Mouse (Mus musculus): Measurements from ENCODE around the gene Kalrn. TPM values are rescaled to one million over a fixed set of nuclear protein-coding genes. Genes with fewer than 3 reads are reported as not detected.

Kalrn gene
- polyA plus RNA-seq, 1 experiment from 2014 or later, result 25.5 TPM

DNA sequence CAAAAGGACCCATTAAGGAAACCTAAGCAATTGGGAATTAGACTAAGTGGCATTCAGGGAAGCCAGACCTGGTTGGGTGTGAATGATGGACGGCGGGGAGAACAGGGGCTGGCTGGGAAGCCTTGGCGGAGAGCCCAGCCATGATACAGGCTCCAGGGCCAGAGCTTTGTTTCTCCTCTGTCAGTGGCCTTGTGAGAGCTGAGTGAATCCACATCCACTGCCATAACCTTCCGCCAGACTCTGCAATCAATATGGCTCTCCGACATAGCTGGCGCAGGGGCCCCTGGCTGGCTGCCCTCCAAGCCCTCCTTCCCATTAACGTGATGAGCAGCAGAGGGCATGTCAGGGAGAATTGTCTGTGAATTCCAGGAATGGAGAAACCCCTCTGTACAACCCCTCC lies 117.0 kb downstream of the Kalrn start:
- Histone ChIP-seq H3K4me2 (replicated peaks) (no peak overlapping the region), H3K4me1 (peaks cover 15% of the 10 kb centered on the region), H3K36me3 (no peaks in the 10 kb centered on the region), H3K9ac (no peak overlapping the region), H3K4me3 (no peak overlapping the region), H3K27ac (no peak overlapping the region), H3K9me3 (no peaks in the 10 kb centered on the region), H3K27me3 (replicated peaks) (no peaks in the 10 kb centered on the region)
- 45% methylated on average over 7 of the region's 7 CpGs for WGBS
- peak; percentile 81 for ATAC-seq (ENCODE audit: low FRiP score, low read depth)

DNA sequence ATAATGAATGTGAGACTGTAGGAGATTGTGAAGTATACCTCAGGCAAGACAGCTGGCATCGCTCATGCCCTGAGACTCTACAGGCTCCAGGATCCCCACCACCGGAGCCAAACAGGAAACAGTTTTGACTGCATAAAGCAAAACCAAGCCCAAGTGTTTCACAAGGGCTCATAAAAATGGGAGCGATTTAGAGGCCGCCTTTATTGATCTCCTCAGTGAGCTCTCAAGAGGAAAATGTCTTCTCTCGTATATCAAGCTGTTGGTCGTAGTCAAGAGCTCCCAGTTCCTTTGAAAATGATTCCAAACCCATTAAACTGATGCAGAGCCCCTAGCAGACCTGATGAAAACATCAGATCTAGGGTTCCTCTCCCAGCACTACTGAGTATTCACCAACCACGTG lies 127.7 kb downstream of the Kalrn start:
- no peak overlapping the region for H3K4me3 ChIP-seq
- H3K4me2 ChIP-seq (replicated peaks), result no peak overlapping the region
- WGBS, result 68% methylated on average over 7 of the region's 7 CpGs
- no peak overlapping the region for H3K9ac ChIP-seq
- no peaks in the 10 kb centered on the region for H3K9me3 ChIP-seq
- no peaks in the 10 kb centered on the region for H3K36me3 ChIP-seq
- H3K27ac ChIP-seq, result no peak overlapping the region
- H3K27me3 ChIP-seq (replicated peaks), result no peaks in the 10 kb centered on the region
- ATAC-seq (ENCODE audit: low FRiP score, low read depth), result no peak
- peaks cover 15% of the 10 kb centered on the region for H3K4me1 ChIP-seq

DNA sequence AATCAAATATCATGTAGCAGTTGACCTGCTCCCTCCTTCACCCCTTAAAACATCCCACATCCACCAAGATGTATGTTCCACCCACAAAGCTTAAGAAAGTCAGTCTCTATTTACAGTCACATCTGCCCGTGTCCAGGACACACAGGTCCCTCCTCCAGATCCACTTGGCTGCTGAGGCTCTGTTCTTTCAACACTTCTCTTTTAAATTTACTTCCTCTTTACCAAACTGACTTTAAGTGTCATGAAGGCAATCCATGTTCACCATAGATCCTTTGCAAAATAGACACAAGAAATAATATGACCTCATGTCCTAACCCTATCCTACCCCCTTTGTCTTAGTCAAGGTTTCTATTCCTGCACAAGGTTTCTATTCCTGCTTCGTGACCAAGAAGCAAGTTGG lies 131.6 kb downstream of the Kalrn start:
- 85% methylated on average over 2 of the region's 2 CpGs for WGBS
- Histone ChIP-seq H3K9me3 (no peaks in the 10 kb centered on the region), H3K27ac (no peak overlapping the region), H3K36me3 (no peaks in the 10 kb centered on the region), H3K4me3 (no peak overlapping the region), H3K4me1 (peaks cover 24% of the 10 kb centered on the region), H3K9ac (no peak overlapping the region), H3K27me3 (replicated peaks) (no peaks in the 10 kb centered on the region), H3K4me2 (replicated peaks) (no peak overlapping the region)
- ATAC-seq (ENCODE audit: low FRiP score, low read depth), result no peak

DNA sequence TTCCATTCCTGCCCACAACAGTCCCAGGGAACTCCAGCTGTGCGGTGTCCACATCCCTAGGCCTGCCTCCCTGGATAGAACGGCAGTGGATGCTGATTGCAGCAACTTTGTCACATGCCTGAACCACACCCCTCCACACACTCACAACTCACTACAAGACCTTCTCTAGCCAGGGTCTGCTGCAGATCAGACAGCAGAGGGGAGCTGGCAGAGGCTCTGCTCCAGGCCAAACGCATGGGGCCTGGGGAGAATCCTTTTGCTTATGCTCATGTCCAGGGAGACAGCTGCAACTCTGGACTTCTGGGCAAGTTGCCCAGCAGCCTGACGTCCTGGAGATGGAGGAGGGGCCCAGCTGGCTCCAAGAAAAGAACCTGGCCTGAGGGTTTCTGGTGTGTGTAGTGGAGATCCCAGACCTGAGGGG lies 132.3 kb downstream of the Kalrn start:
- Histone ChIP-seq H3K4me1 (peaks cover 24% of the 10 kb centered on the region), H3K36me3 (no peaks in the 10 kb centered on the region), H3K9ac (no peak overlapping the region), H3K9me3 (no peaks in the 10 kb centered on the region), H3K27ac (peak overlapping the region; percentile 2; the same call in 1 of the 2 replicates), H3K4me3 (no peak overlapping the region), H3K4me2 (replicated peaks) (0 out of 2 replicates have a peak overlapping the region, but pooled peaks have one; percentile 0), H3K27me3 (replicated peaks) (no peaks in the 10 kb centered on the region)
- ATAC-seq (ENCODE audit: low FRiP score, low read depth), result peak; percentile 88
- 36% methylated on average over 4 of the region's 4 CpGs for whole genome bisulfite sequencing

DNA sequence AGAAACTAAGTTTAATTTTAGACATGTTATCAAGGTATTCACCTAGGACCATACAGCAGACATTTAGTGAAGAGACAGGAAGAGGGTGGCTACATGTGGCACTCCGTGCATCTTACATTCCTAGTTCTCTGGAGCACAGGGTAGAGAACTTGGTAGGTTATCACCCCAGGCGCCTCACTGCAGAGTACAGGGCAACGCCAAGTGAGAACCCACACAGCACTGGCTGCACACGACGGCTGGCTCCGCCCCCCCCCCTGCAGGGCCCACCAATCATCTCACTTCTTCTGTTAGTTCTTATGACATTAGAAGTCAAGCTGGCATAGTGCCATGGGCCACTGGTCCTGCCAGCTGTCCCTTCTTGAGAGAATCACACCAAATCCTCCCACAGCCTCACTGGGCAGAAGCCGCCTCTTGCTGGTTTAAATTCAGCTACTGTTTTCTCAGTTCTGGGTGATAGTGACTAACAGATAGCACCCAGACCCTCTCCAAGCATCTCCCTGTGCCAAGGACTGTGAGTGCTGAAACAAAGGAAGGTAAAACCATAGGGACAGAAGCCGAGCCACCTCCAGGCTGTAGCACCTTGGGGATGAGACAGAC lies 133.2 kb downstream of the Kalrn start:
- no peak overlapping the region for H3K4me2 ChIP-seq (replicated peaks)
- H3K4me1 ChIP-seq, result peaks cover 24% of the 10 kb centered on the region
- H3K9ac ChIP-seq, result no peak overlapping the region
- H3K27me3 ChIP-seq (replicated peaks), result no peaks in the 10 kb centered on the region
- H3K9me3 ChIP-seq, result no peaks in the 10 kb centered on the region
- no peak for ATAC-seq (ENCODE audit: low FRiP score, low read depth)
- H3K36me3 ChIP-seq, result no peaks in the 10 kb centered on the region
- WGBS, result 80% methylated on average over 8 of the region's 8 CpGs
- H3K27ac ChIP-seq, result no peak overlapping the region
- H3K4me3 ChIP-seq, result no peak overlapping the region

DNA sequence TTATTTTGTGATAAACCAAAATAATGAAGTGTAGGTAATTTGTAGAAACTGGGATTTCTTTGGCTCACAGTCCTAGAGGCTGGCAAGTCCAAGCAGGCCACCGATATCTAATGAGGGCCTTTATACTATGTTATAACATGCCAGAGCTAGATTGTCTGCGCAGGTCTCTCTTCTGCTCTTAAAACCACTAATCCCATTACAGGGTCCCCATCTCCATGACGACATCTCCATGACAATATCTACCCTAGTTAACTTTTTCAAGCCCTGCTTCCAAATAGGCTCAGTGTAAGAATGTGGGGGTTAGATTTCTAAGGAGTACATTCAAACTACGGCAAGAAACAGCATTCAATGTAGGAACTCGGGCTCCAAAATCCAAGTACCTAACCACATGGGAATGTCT lies 143.2 kb downstream of the Kalrn start:
- H3K4me3 ChIP-seq, result no peak overlapping the region
- H3K9me3 ChIP-seq, result no peaks in the 10 kb centered on the region
- WGBS, result 79% methylated on average over 5 of the region's 5 CpGs
- H3K9ac ChIP-seq, result no peak overlapping the region
- H3K27ac ChIP-seq, result no peak overlapping the region
- H3K27me3 ChIP-seq (replicated peaks), result no peaks in the 10 kb centered on the region
- 0 out of 2 replicates have a peak, but pooled peaks cover 8% of the 10 kb centered on the region for H3K4me1 ChIP-seq
- no peak for ATAC-seq (ENCODE audit: low FRiP score, low read depth)
- H3K4me2 ChIP-seq (replicated peaks), result no peak overlapping the region
- H3K36me3 ChIP-seq, result no peaks in the 10 kb centered on the region

DNA sequence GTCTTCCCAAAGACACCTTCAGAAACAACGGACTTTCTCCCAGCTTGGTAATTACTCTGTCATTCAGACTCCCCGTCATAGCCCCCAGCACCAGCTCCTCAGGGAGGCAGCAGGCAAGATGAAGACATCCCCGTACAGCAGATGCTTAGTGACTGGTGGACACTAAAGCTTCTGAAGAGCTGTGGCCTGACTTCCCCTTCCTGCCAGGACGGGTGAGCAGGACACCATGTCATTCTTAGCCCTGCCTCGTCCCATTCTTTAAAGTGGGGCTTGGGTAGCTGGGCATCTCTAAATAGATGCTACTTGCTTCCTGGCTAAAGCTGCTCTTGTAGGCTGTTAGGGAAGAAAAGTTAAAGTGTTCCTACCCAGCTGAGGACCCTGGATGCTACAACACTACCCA lies 145.7 kb downstream of the Kalrn start:
- 31% methylated on average over 5 of the region's 5 CpGs for WGBS
- no peak overlapping the region for H3K9ac ChIP-seq
- no peaks in the 10 kb centered on the region for H3K36me3 ChIP-seq
- no peaks in the 10 kb centered on the region for H3K27me3 ChIP-seq (replicated peaks)
- no peak overlapping the region for H3K27ac ChIP-seq
- no peaks in the 10 kb centered on the region for H3K9me3 ChIP-seq
- no peak overlapping the region for H3K4me2 ChIP-seq (replicated peaks)
- no peak overlapping the region for H3K4me3 ChIP-seq
- no peak for ATAC-seq (ENCODE audit: low FRiP score, low read depth)
- 0 out of 2 replicates have a peak, but pooled peaks cover 8% of the 10 kb centered on the region for H3K4me1 ChIP-seq

DNA sequence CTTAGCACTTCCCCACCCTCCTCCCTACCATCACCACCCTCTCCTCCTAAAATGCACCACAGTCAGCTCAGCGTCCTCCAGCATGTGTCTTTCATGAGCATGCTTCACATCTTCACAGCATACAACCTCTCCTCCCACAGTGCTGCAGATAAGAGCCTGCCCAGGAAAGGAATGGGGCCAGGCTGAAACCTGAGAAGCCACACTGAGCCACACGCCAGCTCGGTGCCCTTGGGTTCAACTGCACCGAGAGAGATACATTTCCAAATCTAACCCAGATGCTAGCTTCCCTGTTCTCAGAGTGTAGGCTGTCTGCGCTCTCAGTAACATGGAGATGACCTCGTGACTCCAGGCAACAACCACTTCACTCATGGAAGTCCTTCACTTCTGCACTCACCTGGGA lies 151.9 kb downstream of the Kalrn start:
- Histone ChIP-seq H3K27me3 (replicated peaks) (no peaks in the 10 kb centered on the region), H3K27ac (no peak overlapping the region), H3K4me3 (no peak overlapping the region), H3K4me1 (peaks cover 41% of the 10 kb centered on the region), H3K9me3 (no peaks in the 10 kb centered on the region), H3K4me2 (replicated peaks) (no peak overlapping the region), H3K9ac (no peak overlapping the region), H3K36me3 (no peaks in the 10 kb centered on the region)
- ATAC-seq (ENCODE audit: low FRiP score, low read depth), result no peak
- 49% methylated on average over 6 of the region's 6 CpGs for WGBS

DNA sequence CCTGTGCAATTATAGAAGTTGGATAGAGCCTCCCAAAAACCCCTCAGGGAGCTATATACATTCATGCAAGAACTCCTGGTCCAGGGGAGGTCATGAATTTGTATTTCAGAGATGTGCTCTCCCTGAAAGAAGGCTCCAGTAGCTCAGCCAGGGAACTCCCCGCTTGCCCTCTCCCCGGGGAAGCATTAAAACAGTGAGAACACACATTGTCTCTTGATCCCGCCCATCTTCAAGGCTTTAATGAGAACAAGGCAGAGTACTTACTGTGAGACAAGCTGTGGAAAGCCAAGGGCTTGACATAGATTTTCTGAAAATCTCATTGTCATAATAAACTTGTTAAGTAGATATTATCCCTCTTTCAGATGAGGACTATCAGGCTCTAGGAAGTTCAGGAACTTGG lies 155.4 kb downstream of the Kalrn start:
- WGBS, result 19% methylated on average over 3 of the region's 3 CpGs
- Histone ChIP-seq H3K27ac (no peak overlapping the region), H3K4me2 (replicated peaks) (no peak overlapping the region), H3K4me1 (peaks cover 57% of the 10 kb centered on the region), H3K9ac (no peak overlapping the region), H3K4me3 (no peak overlapping the region), H3K36me3 (no peaks in the 10 kb centered on the region), H3K9me3 (0 out of 2 replicates have a peak, but pooled peaks cover 4% of the 10 kb centered on the region), H3K27me3 (replicated peaks) (no peaks in the 10 kb centered on the region)
- no peak for ATAC-seq (ENCODE audit: low FRiP score, low read depth)

DNA sequence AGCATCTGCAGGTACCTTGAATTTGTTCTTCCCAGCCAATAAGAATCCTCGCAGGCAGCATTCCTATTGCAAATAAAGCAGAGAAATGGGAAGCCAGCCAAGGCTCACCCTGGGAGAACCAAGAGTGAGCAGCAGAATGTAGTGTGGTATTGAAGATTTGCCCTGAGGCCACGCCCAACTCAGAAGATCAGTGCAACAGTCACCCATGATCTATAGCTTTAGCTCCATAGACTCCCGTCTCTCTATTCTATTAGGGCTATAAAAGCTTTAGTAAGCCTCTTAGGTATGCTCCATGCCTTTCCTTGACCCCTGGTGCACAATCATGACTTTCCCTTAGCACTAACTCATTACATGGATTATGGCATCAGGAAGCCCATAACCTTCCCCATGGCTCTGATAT lies 155.9 kb downstream of the Kalrn start:
- Histone ChIP-seq H3K27ac (no peak overlapping the region), H3K4me3 (no peak overlapping the region), H3K4me1 (peaks cover 57% of the 10 kb centered on the region), H3K27me3 (replicated peaks) (no peaks in the 10 kb centered on the region), H3K36me3 (no peaks in the 10 kb centered on the region), H3K4me2 (replicated peaks) (no peak overlapping the region), H3K9me3 (0 out of 2 replicates have a peak, but pooled peaks cover 4% of the 10 kb centered on the region), H3K9ac (no peak overlapping the region)
- WGBS, result 56% methylated on average over 3 of the region's 3 CpGs
- ATAC-seq (ENCODE audit: low FRiP score, low read depth), result no peak

DNA sequence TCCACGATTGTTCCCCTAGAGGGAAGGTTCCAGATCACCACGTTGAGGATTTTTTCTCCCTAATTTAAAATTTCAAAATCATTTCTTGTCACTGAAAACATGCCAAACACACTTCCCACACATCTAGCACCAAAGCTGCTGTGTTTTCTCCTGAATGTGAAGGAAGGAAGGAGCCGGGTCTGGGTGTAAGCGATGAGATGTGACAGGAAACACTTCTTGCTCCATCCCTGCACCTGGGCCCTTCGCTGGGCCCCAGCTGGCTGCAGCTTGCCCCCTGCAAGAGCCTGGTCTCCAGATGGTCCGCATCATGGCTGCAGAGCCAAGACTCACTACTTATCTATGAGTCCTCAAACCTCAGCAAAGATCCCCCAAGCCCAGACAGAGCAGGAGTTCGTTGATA lies 158.8 kb downstream of the Kalrn start:
- 76% methylated on average over 7 of the region's 7 CpGs for WGBS
- Histone ChIP-seq H3K4me1 (peaks cover 38% of the 10 kb centered on the region), H3K9me3 (0 out of 2 replicates have a peak, but pooled peaks cover 4% of the 10 kb centered on the region), H3K27me3 (replicated peaks) (no peaks in the 10 kb centered on the region), H3K4me2 (replicated peaks) (no peak overlapping the region), H3K4me3 (no peak overlapping the region), H3K9ac (no peak overlapping the region), H3K27ac (no peak overlapping the region), H3K36me3 (no peaks in the 10 kb centered on the region)
- ATAC-seq (ENCODE audit: low FRiP score, low read depth), result no peak

DNA sequence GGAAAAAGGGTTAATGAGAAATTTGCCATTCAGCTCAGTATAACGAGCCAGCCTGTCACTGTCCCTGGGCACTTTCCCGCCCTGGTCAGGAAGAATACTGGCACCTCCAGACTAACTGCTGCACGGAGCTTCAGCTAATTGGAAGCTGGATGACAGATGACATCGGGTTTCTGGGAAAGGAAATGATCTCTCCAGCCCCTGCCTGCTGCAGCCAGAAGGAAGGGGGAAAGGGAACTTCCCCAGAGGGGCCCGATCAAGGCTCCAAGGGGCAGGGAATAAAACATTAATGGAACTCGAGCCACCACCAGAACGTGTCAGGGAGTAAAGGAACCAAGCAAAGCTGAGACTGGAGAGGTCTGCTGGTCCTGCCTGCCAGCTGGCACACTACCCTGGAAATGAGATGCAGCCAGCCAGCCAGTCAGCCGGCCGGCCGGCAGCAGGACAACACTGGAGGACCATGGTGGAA lies 159.4 kb downstream of the Kalrn start:
- 0 out of 2 replicates have a peak overlapping the region, but pooled peaks have one; percentile 7 for H3K4me2 ChIP-seq (replicated peaks)
- no peak overlapping the region for H3K27ac ChIP-seq
- no peaks in the 10 kb centered on the region for H3K27me3 ChIP-seq (replicated peaks)
- H3K36me3 ChIP-seq, result no peaks in the 10 kb centered on the region
- 43% methylated on average over 10 of the region's 10 CpGs for WGBS
- peaks cover 34% of the 10 kb centered on the region for H3K4me1 ChIP-seq
- no peak for ATAC-seq (ENCODE audit: low FRiP score, low read depth)
- 0 out of 2 replicates have a peak, but pooled peaks cover 4% of the 10 kb centered on the region for H3K9me3 ChIP-seq
- no peak overlapping the region for H3K9ac ChIP-seq
- no peak overlapping the region for H3K4me3 ChIP-seq

DNA sequence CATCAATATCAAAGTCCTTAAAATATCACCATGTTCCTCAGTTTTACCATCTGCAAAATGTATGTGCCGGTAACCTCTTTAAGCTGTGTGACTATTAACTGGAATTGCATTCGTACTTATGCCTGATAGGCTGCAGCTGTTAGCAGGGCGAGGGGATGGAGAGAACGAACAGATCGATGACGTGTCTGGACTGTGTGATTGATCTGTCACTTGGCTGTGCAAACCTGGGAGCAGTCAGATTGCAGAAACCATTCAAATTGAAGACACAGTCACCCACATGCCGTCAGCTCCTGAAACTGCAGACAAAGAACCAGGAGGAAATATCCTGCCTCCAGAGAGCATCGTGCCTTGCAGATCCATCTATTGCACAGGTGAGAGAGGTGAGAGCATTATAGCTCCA lies 166.3 kb downstream of the Kalrn start:
- Histone ChIP-seq H3K9ac (no peak overlapping the region), H3K36me3 (no peaks in the 10 kb centered on the region), H3K4me3 (no peak overlapping the region), H3K27me3 (replicated peaks) (no peaks in the 10 kb centered on the region), H3K4me2 (replicated peaks) (no peak overlapping the region), H3K4me1 (no peaks in the 10 kb centered on the region), H3K27ac (no peak overlapping the region), H3K9me3 (no peaks in the 10 kb centered on the region)
- WGBS, result 80% methylated on average over 8 of the region's 8 CpGs
- ATAC-seq (ENCODE audit: low FRiP score, low read depth), result no peak

All from neural tube, embryonic 12.5 days (tissue).